Mouse (Mus musculus): ENCODE measurements at regions not wholly inside any gene's neighbourhood (a gene's known extent, or its start where the extent isn't known, plus 50 kb on each side); places are given as distances from the start of the nearest gene placed in this dataset.

DNA sequence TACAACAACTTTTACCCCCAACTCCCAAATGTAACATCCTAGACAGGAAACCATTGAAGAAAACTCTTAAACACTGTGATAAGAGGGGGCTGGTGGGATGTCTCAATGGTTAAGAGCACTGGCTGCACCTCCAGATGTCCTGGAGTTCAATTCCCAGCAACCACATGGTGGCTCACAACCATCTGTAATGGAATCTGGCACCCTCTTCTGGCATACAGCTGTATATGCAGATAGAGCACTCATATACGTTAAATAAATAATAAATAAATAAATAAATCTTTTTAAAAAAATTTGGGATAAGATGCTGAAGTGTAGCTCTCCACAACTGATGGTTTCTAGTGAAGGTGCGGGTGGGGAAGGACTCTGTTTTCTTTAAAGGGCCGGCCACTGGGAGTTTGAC is 69.3 kb downstream of the Kctd15 start:
- DNase-seq (ENCODE audit: low spot score in 2 of 2): no peak

GRCm38 (mm10) chr7:34585312-34585865 is 71.1 kb downstream of the Kctd15 start:
- no peak for DNase-seq (ENCODE audit: low spot score in 2 of 2)

GRCm38 (mm10) chr7:34584870-34585269 is 71.7 kb downstream of the Kctd15 start:
- no peak for DNase-seq (ENCODE audit: low spot score in 2 of 2)

- DNase-seq (ENCODE audit: low spot score in 2 of 2): no peak
Measured at GRCm38 (mm10) chr7:34580866-34581265, 75.7 kb downstream of the Kctd15 start.

DNA sequence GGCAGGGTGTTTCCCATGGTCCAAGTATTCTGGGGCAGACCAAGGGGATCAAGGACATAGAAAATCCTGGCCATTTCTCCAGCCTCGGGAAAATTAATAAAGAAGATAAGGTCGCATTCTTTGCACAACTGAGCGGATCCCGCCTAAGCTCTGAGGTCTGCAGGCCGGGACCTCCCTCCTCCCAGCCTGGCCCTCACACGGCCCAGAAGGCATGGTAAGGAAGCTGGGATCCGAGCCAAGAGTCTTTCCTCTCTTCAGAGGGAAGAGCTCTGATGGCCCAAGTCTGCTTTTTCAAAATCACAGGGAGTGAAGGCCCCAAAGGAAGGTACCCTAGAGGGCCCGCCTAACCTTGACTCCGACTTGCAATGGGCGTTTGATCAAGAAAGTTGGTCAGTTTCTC is 85.2 kb downstream of the Kctd15 start:
- no peak for DNase-seq (ENCODE audit: low spot score in 2 of 2)

GRCm38 (mm10) chr7:34570114-34571065 is 86.1 kb downstream of the Kctd15 start:
- peak in 1 of 2 experiments; percentile 7 for DNase-seq (ENCODE audit: low spot score in 2 of 2)

- DNase-seq (ENCODE audit: low spot score in 2 of 2): no peak
Measured at GRCm38 (mm10) chr7:34569747-34570113, 86.8 kb downstream of the Kctd15 start.

- DNase-seq (ENCODE audit: low spot score in 2 of 2): no peak
Measured at GRCm38 (mm10) chr7:34567575-34567974, 89.0 kb downstream of the Kctd15 start.

DNA sequence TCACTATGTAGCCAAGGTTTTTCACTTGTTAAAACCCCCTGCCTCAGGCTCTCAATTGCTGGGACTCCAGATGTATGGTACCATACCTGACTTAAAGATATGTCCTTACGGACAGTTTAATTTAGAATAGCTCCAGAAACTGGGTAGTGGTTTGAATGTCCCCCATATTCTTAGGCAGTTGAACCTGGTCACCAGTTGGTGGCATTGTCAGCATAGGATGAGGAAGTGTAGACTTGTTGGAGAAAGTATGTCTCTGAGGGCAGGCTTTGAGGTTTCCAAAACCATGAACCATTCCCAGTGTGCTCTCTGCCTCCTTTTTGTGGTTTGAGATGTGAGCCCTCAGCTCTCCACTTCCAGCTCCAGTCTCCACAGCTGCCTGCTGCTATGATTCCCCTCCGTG is 94.4 kb downstream of the Kctd15 start:
- DNase-seq (ENCODE audit: low spot score in 2 of 2): no peak

DNA sequence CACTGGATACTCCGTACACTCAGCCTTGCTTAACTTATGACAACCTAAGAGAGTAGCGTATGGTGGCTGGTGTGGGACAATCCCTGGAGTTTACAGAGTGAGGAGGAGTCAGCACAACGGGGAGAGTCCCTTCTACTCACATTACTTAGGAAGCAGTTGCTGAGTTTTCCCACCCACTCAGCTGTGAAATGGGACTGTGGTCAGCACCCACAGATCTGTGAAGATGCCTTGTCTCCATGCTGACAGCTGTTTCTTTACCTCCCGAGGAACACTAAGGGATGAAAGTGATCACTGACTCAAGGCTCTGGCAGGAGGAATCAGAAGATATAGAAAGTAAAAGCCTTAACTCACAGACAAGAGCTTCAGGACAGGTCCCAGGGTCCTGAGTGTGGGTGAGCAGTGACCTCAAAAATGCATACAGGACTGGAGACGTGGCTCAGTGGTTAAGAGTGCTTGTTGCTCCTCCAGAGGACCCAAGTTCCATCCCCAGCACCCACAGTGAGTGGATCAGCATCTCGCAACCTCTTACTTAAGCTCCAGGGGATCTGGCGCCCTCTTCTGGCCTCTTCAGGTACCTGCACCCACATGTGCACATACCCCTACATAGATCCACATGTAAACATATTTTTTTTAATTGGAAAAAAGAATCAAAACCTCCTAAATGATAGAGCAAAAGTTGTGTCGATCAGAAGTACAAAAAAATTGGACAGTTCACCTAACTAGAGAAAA is 97.8 kb downstream of the Kctd15 start:
- DNase-seq (ENCODE audit: low spot score in 2 of 2): no peak

- no peak for DNase-seq (ENCODE audit: low spot score in 2 of 2)
Measured at GRCm38 (mm10) chr7:34555196-34555595, 101.3 kb downstream of the Kctd15 start.

DNA sequence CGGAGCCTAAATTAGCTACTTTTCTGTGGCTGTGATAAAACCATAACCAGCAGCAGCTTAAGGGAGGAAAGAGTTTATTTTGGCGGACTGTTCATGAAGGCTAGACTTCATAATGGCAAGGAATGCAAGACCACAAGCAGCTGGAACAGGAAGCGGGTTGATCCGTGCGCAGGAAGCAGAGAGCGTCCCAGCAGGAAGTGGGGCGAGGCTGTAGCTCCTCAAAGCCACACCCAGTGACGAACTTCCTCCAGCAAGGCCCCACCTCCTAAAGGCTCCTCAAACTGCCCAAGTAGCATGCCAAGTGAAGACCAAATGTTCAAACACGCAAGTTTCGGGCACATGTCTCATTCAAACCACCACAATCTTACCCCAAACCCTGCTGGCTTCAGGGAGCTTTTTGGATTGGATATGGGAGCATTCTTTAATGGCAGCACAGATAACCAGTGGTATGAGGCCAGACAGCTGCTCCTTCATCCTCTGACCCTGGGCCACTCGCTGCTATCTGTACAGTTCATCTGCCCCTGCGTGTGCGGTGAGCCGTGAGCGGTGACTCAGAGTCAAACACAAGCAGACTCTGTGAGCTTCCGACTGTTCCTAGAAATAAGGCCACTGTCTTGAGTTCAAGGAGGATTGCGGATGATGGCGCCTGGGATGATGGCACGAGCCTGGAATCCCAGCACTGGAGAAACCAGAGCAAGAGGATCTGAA is 109.8 kb downstream of the Kctd15 start:
- no peak for DNase-seq (ENCODE audit: low spot score in 2 of 2)

- no peak for DNase-seq (ENCODE audit: low spot score in 2 of 2)
Measured at GRCm38 (mm10) chr7:34545906-34546305, 110.6 kb downstream of the Kctd15 start.

DNA sequence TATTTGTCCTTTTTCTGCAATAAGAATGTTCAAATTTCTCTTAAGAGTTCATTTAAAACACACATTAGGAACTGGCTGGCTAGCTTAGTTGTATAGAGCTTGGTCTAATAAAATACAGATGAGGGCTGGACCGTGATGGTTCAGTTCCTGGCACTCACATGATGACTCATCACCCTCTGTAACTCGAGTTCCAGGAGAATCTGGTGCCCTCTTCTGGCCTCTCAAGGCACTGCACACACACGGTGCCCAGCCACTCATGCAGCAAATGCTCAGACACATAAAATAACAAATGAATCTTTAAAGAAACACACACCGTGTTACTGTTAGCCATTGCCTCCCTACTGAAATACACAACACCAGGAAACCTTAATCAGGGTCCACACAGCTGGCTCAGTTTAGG is 114.6 kb downstream of the Kctd15 start:
- no peak for DNase-seq (ENCODE audit: low spot score in 2 of 2)

GRCm38 (mm10) chr7:34541000-34541399 is 115.5 kb downstream of the Kctd15 start:
- DNase-seq (ENCODE audit: low spot score in 2 of 2): no peak

DNA sequence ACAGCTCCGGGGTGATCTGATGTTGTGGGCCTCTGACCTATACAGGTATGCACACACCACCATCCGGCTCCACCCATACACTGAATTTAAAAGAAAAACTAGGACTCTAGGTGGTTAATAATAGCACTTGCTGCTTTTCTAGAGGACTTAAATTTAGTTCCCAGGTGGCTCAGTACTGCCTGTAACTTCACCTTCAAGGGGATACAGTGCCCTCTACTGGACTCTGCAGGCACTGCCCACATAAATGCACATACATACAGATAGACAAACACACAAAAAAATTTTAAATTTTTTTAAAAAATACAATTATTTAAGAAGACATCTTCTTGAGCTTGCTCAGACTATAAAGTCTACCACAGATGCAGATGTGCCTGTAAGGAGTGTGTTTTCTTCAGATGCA is 116.7 kb downstream of the Kctd15 start:
- DNase-seq (ENCODE audit: low spot score in 2 of 2): no peak

GRCm38 (mm10) chr7:34538310-34539055 is 118.0 kb downstream of the Kctd15 start:
- no peak for DNase-seq (ENCODE audit: low spot score in 2 of 2)

- DNase-seq (ENCODE audit: low spot score in 2 of 2): no peak
Measured at GRCm38 (mm10) chr7:34537122-34537521, 119.4 kb downstream of the Kctd15 start.

- no peak for DNase-seq (ENCODE audit: low spot score in 2 of 2)
Measured at GRCm38 (mm10) chr7:34534241-34534640, 122.3 kb downstream of the Kctd15 start.

DNA sequence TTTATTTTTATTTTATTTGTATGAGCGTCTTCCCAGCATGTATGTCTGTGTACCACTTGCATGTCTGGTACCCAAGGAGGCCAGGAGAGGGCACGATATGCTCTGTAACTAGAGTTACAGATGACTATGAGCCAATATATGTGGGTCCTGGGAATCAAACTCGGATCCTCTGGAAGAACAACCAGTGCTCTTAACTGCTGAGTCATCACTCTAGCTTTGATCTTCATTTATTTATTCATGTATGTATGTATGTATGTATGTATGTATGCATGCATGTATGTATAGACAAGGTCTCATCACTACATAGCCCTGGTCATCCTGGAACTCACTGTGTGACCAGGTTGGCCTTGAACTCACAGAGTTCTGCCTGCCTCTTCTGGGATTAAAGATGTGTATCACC is 124.9 kb downstream of the Kctd15 start:
- DNase-seq (ENCODE audit: low spot score in 2 of 2): no peak

GRCm38 (mm10) chr7:34507858-34508257 is 114.7 kb upstream of the Lsm14a start:
- DNase-seq (ENCODE audit: low spot score in 2 of 2): no peak
